Mouse (Mus musculus) small intestine, adult 2 months (tissue): ENCODE results near the gene Atp5k. TPM values are rescaled to one million over a fixed set of nuclear protein-coding genes. Genes with fewer than 3 reads are reported as not detected.

Experiments used
- H3K27ac ChIP-seq: fragments of 200-500 bp; 2 replicates; pipeline ENCODE4 v1.5.1; 2012; ENCODE audit warnings: low read depth, low read length, control low read depth, inconsistent platforms; ENCODE audit not compliant: insufficient read depth
- H3K27me3 ChIP-seq: fragments of 200-500 bp; 2 replicates; pipeline ENCODE4 v1.6.1; 2012; ENCODE audit warnings: mild to moderate bottlenecking, moderate library complexity, low read length, inconsistent platforms; ENCODE audit not compliant: control insufficient read depth, insufficient read depth
- H3K36me3 ChIP-seq: fragments of 200-500 bp; 2 replicates; pipeline ENCODE4 v1.6.1; 2012; ENCODE audit warnings: mild to moderate bottlenecking, low read length, control low read depth, inconsistent platforms; ENCODE audit not compliant: control insufficient read depth, insufficient read depth
- H3K4me1 ChIP-seq: fragments of 200-500 bp; 2 replicates; pipeline ENCODE4 v1.6.1; 2012; ENCODE audit warnings: low read length, inconsistent platforms, mixed read lengths; ENCODE audit not compliant: control insufficient read depth, insufficient read depth, insufficient read length
- H3K4me3 ChIP-seq: fragments of 200-500 bp; 2 replicates; pipeline ENCODE4 v1.5.1; 2012; ENCODE audit warnings: low read depth, mild to moderate bottlenecking, control low read depth, inconsistent platforms, low read length, moderate library complexity
- CTCF ChIP-seq: fragments of 200-500 bp; IDR thresholded peaks from 2 replicates; pipeline ENCODE4 v1.5.1; 2012; ENCODE audit warnings: low read depth, mild to moderate bottlenecking, control low read depth, inconsistent platforms, low read length, moderate library complexity, mixed read lengths; ENCODE audit not compliant: insufficient replicate concordance, insufficient read length; ENCODE audit errors: extremely low read depth
- POLR2A ChIP-seq: fragments of 200-500 bp; IDR thresholded peaks from 2 replicates; pipeline ENCODE4 v1.6.1; 2012; ENCODE audit warnings: low read depth, mild to moderate bottlenecking, control low read depth, inconsistent platforms, low read length, moderate library complexity
- WGBS: fragments of 180-500 bp; shearing (Covaris S2); methylation state at CpG from one replicate; pipeline ENCODE4 v1.1.7; 2018; 5-methylcytosine and 5-hydroxymethylcytosine counted together
- polyA plus RNA-seq: library from polyadenylated mRNA; depleted of rRNA; stranded (reverse); fragments of >200 nt; gene quantifications from 2 replicates; pipeline ENCODE4 v1.2.3, GENCODE M21; 2012

Gene Atp5k
- polyA plus RNA-seq, 1 experiment, result 35.2 TPM

- Histone ChIP-seq H3K4me1 (peaks cover 6% of the 10 kb centered on the region; the same call in 1 of the 2 replicates), H3K27me3 (no peaks in the 10 kb centered on the region), H3K4me3 (peak overlapping the region; percentile 72), H3K27ac (peak overlapping the region; percentile 39), H3K36me3 (no peaks in the 10 kb centered on the region)
- TF ChIP-seq POLR2A, result peak; percentile 34; the same call in 1 of the 2 replicates
- no peak for TF ChIP-seq CTCF
- 15% methylated on average over 4 of the region's 4 CpGs for WGBS
Observed at GRCm38 (mm10) chr5:108462446-108462845, 28.2 kb upstream of the Atp5k start.

DNA sequence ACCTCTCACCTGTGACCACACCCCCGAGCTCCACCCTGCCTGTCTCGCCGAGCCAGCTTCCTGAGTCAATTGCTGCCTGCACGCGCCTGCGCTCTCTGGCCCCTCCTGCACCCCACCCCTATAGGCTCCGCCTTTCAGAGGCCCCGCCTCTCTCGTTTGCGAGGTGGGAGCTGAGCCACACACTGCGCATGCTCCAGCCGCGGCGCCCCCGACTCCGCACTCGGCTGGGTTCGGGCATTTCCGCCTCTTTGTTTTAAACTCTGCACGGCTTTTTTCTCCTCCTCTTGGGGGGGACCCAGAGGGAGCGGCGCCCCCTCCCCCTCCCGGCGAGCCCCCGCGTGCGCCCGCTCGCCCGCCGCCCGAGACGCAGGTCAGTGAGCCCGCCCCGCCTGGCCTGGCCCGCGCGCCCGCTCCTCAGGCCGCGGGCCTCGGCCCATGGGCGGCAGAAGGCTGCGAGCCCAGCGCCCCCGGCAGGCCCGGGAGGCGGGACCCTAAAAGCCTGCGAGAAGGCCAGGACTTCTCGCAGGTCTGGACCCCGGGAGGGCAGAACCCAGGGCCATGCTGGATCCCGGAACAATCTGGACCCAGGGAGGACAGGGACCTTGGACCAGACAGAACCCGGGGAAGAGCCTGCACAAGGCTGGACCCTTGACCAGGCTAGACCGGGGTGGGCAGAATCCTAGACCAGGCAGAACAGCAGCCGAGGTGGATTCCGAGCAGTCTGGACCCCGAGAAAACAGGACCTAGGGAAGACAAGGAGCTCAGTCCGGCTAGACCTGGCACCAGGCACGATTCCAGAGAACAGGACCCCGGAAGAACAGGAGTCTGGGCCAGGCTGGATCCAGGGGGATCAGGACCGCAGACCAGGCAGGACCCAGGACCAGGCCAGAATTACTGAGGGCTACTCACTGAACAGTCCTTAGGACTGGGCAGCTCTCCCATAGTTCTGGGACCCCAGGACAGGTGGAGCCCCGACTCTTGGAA, 27.1 kb upstream of the Atp5k start, which contains the start of gene Pcgf3:
Gene Pcgf3 (plus strand): TSS at position 151 of the 984 bp plus-strand sequence.
- WGBS, result under 1% methylated on average over 60 of the region's 62 CpGs
- peaks cover 6% of the 10 kb centered on the region; the same call in 1 of the 2 replicates for H3K4me1 ChIP-seq
- H3K27ac ChIP-seq, result peak within 1 kb of the TSS; percentile 39
- peak within 1 kb of the TSS; percentile 72 for H3K4me3 ChIP-seq
- TF ChIP-seq POLR2A (0 out of 2 replicates have a peak, but pooled peaks have one; percentile 53), CTCF (no peak)
- no peaks in the 10 kb centered on the region for H3K27me3 ChIP-seq
- H3K36me3 ChIP-seq, result no peaks in the 10 kb centered on the region

GRCm38 (mm10) chr5:108460461-108460860, 26.2 kb upstream of the Atp5k start:
- no peak overlapping the region for H3K27ac ChIP-seq
- no peaks in the 10 kb centered on the region for H3K27me3 ChIP-seq
- no peaks in the 10 kb centered on the region for H3K36me3 ChIP-seq
- 34% methylated on average over 6 of the region's 6 CpGs for WGBS
- H3K4me3 ChIP-seq, result peak overlapping the region; percentile 72
- peaks cover 6% of the 10 kb centered on the region; the same call in 1 of the 2 replicates for H3K4me1 ChIP-seq
- TF ChIP-seq POLR2A (no peak), CTCF (no peak)

DNA sequence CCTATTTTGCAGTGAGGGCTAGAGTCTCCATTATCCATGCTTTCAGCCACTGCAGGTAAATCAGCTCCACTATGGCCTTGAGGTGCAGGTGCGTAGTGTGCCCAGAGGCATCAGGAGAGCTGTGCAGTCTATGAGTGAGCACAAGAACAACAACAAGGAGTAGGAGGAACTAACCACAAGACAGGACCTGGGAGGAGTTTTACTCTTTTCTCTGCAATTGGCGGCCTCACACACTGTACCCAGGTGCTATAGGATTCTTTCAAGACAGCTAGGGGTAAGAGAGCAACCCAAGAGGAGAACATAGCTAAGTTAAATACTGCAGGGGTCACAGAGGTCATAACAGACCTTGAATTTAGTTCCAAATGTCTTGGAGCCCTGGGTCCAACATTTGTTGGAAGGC, 24.5 kb upstream of the Atp5k start:
- Histone ChIP-seq H3K4me1 (peaks cover 9% of the 10 kb centered on the region; the same call in 1 of the 2 replicates), H3K27me3 (no peaks in the 10 kb centered on the region), H3K27ac (no peak overlapping the region), H3K4me3 (no peak overlapping the region), H3K36me3 (no peaks in the 10 kb centered on the region)
- TF ChIP-seq CTCF (no peak), POLR2A (no peak)
- WGBS, result 82% methylated on average over 2 of the region's 2 CpGs

GRCm38 (mm10) chr5:108454094-108454493, 19.8 kb upstream of the Atp5k start:
- no peak overlapping the region for H3K27ac ChIP-seq

DNA sequence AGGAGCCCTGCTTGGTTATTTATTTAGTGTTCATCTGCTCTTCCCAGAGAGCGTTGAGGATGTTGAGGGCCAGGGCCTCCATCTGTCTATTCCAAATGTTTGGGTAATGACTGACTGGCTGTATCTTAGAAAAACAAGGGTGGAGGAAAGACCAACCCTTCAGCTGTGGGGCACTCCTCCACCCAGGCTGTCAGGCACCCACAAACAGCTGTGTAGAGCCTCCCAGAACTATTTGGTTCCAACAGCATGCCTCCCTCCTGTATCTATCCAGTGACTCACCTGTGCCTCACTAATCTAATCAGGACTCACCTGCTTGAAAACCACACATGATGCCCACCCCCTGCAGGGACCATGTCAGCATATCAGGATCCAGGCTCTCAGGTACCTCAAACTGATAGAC, 18.2 kb upstream of the Atp5k start:
- peaks cover 25% of the 10 kb centered on the region for H3K4me1 ChIP-seq
- no peaks in the 10 kb centered on the region for H3K27me3 ChIP-seq
- 79% methylated on average over 1 of the region's 1 CpGs for WGBS
- no peak overlapping the region for H3K27ac ChIP-seq
- no peak for TF ChIP-seq CTCF
- no peak for TF ChIP-seq POLR2A
- H3K4me3 ChIP-seq, result no peak overlapping the region
- no peaks in the 10 kb centered on the region for H3K36me3 ChIP-seq

More at GRCm38 (mm10) chr5:108454094-108454493, 19.8 kb upstream of the Atp5k start:
- H3K4me1 ChIP-seq, result peaks cover 15% of the 10 kb centered on the region
- H3K27me3 ChIP-seq, result no peaks in the 10 kb centered on the region
- no peaks in the 10 kb centered on the region for H3K36me3 ChIP-seq
- 24% methylated on average over 3 of the region's 3 CpGs for WGBS
- TF ChIP-seq CTCF (no peak), POLR2A (no peak)
- no peak overlapping the region for H3K4me3 ChIP-seq

GRCm38 (mm10) chr5:108451611-108452010, 17.4 kb upstream of the Atp5k start:
- no peak for TF ChIP-seq POLR2A
- 24% methylated on average over 1 of the region's 1 CpGs for WGBS
- no peaks in the 10 kb centered on the region for H3K27me3 ChIP-seq
- H3K36me3 ChIP-seq, result no peaks in the 10 kb centered on the region
- no peak overlapping the region for H3K4me3 ChIP-seq
- H3K4me1 ChIP-seq, result peaks cover 28% of the 10 kb centered on the region
- H3K27ac ChIP-seq, result no peak overlapping the region
